Mouse (Mus musculus) bone marrow macrophage, adult 2 months (primary cell): Measurements from ENCODE around the gene Wdr81.

Experiments
- CTCF ChIP-seq: IDR thresholded peaks from 2 replicates; pipeline ENCODE4 v1.5.1; 2012; ENCODE audit warnings: low read depth, mild to moderate bottlenecking, low read length, moderate library complexity
- POLR2A ChIP-seq: IDR thresholded peaks from 2 replicates; pipeline ENCODE4 v1.6.1; 2012; ENCODE audit warnings: mild to moderate bottlenecking, low read depth, low read length, borderline replicate concordance

DNA sequence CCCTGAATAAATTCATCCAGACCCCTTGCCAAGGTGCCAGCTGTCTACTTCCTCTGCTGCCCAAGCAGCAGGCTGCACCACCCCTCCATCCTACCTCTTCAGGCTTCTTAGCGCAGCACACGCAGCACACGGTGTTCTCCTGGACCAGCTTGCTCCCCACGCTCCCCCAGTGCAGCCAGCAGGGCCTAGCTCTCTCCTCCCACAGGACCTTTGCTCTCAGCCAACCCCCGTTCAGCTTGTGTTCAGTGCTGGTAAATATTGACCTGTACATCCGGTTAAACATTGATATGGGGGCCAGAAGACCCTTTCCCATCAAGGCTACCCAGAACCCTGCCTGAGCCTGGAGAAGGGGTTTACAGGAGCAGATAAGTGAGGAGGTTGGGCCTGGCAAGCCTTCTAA lies 15.2 kb downstream of the Wdr81 start, which contains the start of gene Serpinf2:
- TF ChIP-seq CTCF (no peak), POLR2A (no peak)
